Mouse (Mus musculus): ENCODE results near the gene Vmn2r106. TPM values are rescaled to one million over a fixed set of nuclear protein-coding genes. Genes with fewer than 3 reads are reported as not detected.

Vmn2r106 gene
- not detected for total RNA-seq (2021)
- long read RNA-seq, experiment 1: 0 reads
- long read RNA-seq, experiment 2: 0 reads

- DNase-seq: no peak
Observed at GRCm38 (mm10) chr17:20285453-20285852, at the start of gene Vmn2r106. Vmn2r106 (minus strand) TSS chr17:20285553.

- DNase-seq: no peak
Observed at GRCm38 (mm10) chr17:20305790-20306189, 20.4 kb upstream of the Vmn2r106 start.

- no peak for DNase-seq
Observed at GRCm38 (mm10) chr17:20286906-20287305, 1.6 kb upstream of the Vmn2r106 start.

GRCm38 (mm10) chr17:20255522-20255921 lies 29.8 kb downstream of the Vmn2r106 start:
- no peak for DNase-seq

- no peak for DNase-seq
Observed at GRCm38 (mm10) chr17:20234952-20235351, 50.4 kb downstream of the Vmn2r106 start, which contains the start of gene Vmn2r105. Vmn2r105 (minus strand) TSS chr17:20235052.

Other genes with a start within 250 kb of the Vmn2r106 start
- not detected for gene Vmn2r104, start 237.2 kb downstream of the Vmn2r106 start, total RNA-seq (2021)
- gene Fpr-rs7, start 171.3 kb downstream of the Vmn2r106 start, total RNA-seq (2021): not detected
- not detected for gene Fpr-rs6, start 102.5 kb downstream of the Vmn2r106 start, total RNA-seq (2021)
- not detected for gene Vmn2r105, start 50.5 kb downstream of the Vmn2r106 start, total RNA-seq (2021)
- gene Vmn2r107, start 59.7 kb upstream of the Vmn2r106 start, total RNA-seq (2021): not detected
- gene Vmn1r224, start 128.6 kb upstream of the Vmn2r106 start, total RNA-seq (2021): not detected
- not detected for gene Vmn2r108, start 195.8 kb upstream of the Vmn2r106 start, total RNA-seq (2021)
- gene Vmn1r225, start 212.6 kb upstream of the Vmn2r106 start, total RNA-seq (2021): not detected